Mouse (Mus musculus) liver, adult 2 months (tissue): Measurements from ENCODE around the gene Eddm3b. TPM values are rescaled to one million over a fixed set of nuclear protein-coding genes. Genes with fewer than 3 reads are reported as not detected.
"Not testable (repeated sequence)": the region's sequence is repeated elsewhere in the genome, so short reads cannot be mapped to it uniquely, and the experiment has no call there.

Experiments
- DNase-seq: peaks from one replicate; pipeline ENCODE4 v3.0.0-alpha.2; 2011; ENCODE audit warnings: low read depth, low spot score; ENCODE audit errors: extremely low read depth
- H3K27ac ChIP-seq: fragments of 200-500 bp; replicated peaks from 2 replicates; pipeline ENCODE4 v1.5.1; 2012; ENCODE audit warnings: low read depth, mild to moderate bottlenecking, control low read depth, inconsistent platforms, low read length; ENCODE audit not compliant: insufficient read depth
- H3K27me3 ChIP-seq: fragments of 200-500 bp; 2 replicates; pipeline ENCODE4 v1.6.1; 2012; ENCODE audit warnings: mild to moderate bottlenecking, moderate library complexity, low read length, inconsistent platforms; ENCODE audit not compliant: control insufficient read depth, insufficient read depth
- H3K36me3 ChIP-seq: fragments of 200-500 bp; 2 replicates; pipeline ENCODE4 v1.6.1; 2012; ENCODE audit warnings: low read length, inconsistent platforms; ENCODE audit not compliant: control insufficient read depth, insufficient read depth
- H3K4me1 ChIP-seq: fragments of 200-500 bp; 2 replicates; pipeline ENCODE4 v1.6.1; 2011; ENCODE audit warnings: low read length; ENCODE audit not compliant: control insufficient read depth, insufficient read depth
- H3K4me3 ChIP-seq: fragments of 200-500 bp; 2 replicates; pipeline ENCODE4 v1.5.1; 2011; ENCODE audit warnings: low read depth, mild to moderate bottlenecking, control low read depth, low read length, moderate library complexity; ENCODE audit not compliant: insufficient read depth
- H3K79me2 ChIP-seq: fragments of 200-500 bp; 2 replicates; pipeline ENCODE4 v1.6.1; 2012; ENCODE audit warnings: inconsistent platforms, mild to moderate bottlenecking, low read length, moderate library complexity; ENCODE audit not compliant: control insufficient read depth, insufficient read depth
- H3K9ac ChIP-seq: fragments of 200-500 bp; 2 replicates; pipeline ENCODE4 v1.6.1; 2012; ENCODE audit warnings: low read depth, mild to moderate bottlenecking, control low read depth, inconsistent platforms, low read length
- CTCF ChIP-seq: fragments of 200-500 bp; IDR thresholded peaks from 2 replicates; pipeline ENCODE4 v1.5.1; 2011; ENCODE audit warnings: low read depth, low read length, control low read depth
- POLR2A ChIP-seq: fragments of 200-500 bp; IDR thresholded peaks from 2 replicates; pipeline ENCODE4 v1.6.1; 2011; ENCODE audit warnings: low read length, control low read depth; ENCODE audit not compliant: insufficient read depth; ENCODE audit errors: extremely low read depth
- WGBS: fragments of 180-500 bp; shearing (Covaris S2); methylation state at CpG from one replicate; pipeline ENCODE4 v1.1.7; 2018; 5-methylcytosine and 5-hydroxymethylcytosine counted together
- polyA plus RNA-seq: library from polyadenylated mRNA; depleted of rRNA; stranded (reverse); fragments of >200 nt; gene quantifications from 2 replicates; pipeline ENCODE4 v1.2.3, GENCODE M21; 2012
- total RNA-seq: library from RNA; depleted of rRNA; stranded (reverse); fragments of >200 nt; gene quantifications from 2 replicates; pipeline ENCODE4 v1.2.3, GENCODE M21; 2014

The Eddm3b gene
- total and polyA plus RNA-seq, 2 experiments = not detected

DNA sequence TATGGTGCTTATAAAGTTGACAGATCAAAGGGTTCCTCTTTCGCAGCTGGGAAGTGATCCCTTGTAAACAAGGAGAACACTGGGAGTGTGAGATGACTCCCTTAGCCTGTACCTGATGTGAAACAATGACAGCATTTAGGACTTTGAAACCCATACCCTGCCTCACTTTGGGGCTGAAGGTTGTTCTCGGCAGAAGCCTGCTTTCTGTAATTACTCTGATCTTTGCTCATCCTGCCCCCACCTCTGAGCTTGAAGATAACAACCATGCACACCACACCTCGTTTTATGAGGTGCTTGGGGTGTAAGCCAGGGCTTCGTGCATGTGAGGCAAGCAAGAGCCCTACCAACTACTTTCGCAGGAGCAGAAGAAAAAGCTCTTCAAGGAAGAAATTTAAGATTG lies 34.9 kb downstream of the Eddm3b start:
- DNase-seq = no peak
- Histone ChIP-seq H3K27me3 (no peaks in the 10 kb centered on the region), H3K27ac (no peak overlapping the region), H3K9ac (no peak overlapping the region), H3K36me3 (no peaks in the 10 kb centered on the region), H3K4me3 (no peak overlapping the region), H3K4me1 (no peaks in the 10 kb centered on the region), H3K79me2 (no peaks in the 10 kb centered on the region)
- TF ChIP-seq POLR2A = no peak
- no peak for TF ChIP-seq CTCF
- WGBS = 59% methylated on average over 5 of the region's 5 CpGs

DNA sequence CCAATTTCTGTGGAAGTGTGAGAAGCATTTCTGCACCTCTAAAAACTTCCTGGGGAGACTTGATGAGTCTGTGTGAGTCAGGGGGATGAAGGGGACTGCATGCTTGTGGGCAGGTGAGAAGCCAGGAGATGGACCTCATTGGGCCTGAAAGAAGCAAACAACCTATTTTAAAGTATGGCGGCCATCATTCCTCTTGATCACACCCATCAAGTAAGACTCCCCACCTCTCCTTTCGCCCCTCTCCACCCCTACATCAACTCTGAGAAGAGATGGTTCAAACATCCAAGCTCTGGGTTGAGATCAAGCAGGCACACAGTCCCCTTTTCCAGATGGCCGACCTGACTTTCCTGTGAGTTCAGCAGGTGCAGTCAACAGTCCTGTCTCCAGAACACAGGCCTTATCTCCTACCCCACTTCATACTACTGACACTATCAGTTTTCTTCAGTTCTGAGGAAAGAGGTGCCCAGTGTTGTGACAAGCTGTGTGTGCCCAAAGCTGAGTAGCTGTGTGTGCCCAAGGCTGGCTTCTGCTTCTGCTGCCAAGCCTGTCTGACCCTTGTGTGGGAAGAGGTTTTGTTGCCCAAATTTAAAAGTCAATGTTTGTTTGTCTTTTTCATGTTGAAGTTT lies 36.1 kb downstream of the Eddm3b start:
- Histone ChIP-seq H3K4me3 (no peak overlapping the region), H3K27ac (no peak overlapping the region), H3K36me3 (no peaks in the 10 kb centered on the region), H3K9ac (no peak overlapping the region), H3K79me2 (no peaks in the 10 kb centered on the region), H3K27me3 (no peaks in the 10 kb centered on the region), H3K4me1 (no peaks in the 10 kb centered on the region)
- DNase-seq = no peak
- 82% methylated on average over 3 of the region's 3 CpGs for WGBS
- TF ChIP-seq POLR2A (no peak), CTCF (no peak)

GRCm38 (mm10) chr14:51152249-51152870 lies 38.1 kb downstream of the Eddm3b start:
- H3K27ac ChIP-seq = no peak overlapping the region
- H3K27me3 ChIP-seq = no peaks in the 10 kb centered on the region
- no peaks in the 10 kb centered on the region for H3K36me3 ChIP-seq
- H3K79me2 ChIP-seq = no peaks in the 10 kb centered on the region
- no peak overlapping the region for H3K9ac ChIP-seq
- TF ChIP-seq CTCF (no peak), POLR2A (no peak)
- WGBS = 18% methylated on average over 5 of the region's 5 CpGs
- no peaks in the 10 kb centered on the region for H3K4me1 ChIP-seq
- H3K4me3 ChIP-seq = no peak overlapping the region
- DNase-seq = no peak

GRCm38 (mm10) chr14:51156056-51156735 lies 42.0 kb downstream of the Eddm3b start:
- no peak for TF ChIP-seq CTCF
- TF ChIP-seq POLR2A = no peak
- Histone ChIP-seq H3K27ac (no peak overlapping the region), H3K9ac (no peak overlapping the region), H3K4me1 (no peaks in the 10 kb centered on the region), H3K79me2 (no peaks in the 10 kb centered on the region), H3K36me3 (no peaks in the 10 kb centered on the region), H3K27me3 (no peaks in the 10 kb centered on the region), H3K4me3 (no peak overlapping the region)
- WGBS = 81% methylated on average over 5 of the region's 5 CpGs
- DNase-seq = no peak

- no peaks in the 10 kb centered on the region for H3K4me1 ChIP-seq
- DNase-seq = no peak
- H3K27me3 ChIP-seq = no peaks in the 10 kb centered on the region
- no peaks in the 10 kb centered on the region for H3K79me2 ChIP-seq
- H3K4me3 ChIP-seq = no peak overlapping the region
- no peaks in the 10 kb centered on the region for H3K36me3 ChIP-seq
- TF ChIP-seq POLR2A (no peak), CTCF (no peak)
- no peak overlapping the region for H3K27ac ChIP-seq
- WGBS = 73% methylated on average over 4 of the region's 4 CpGs
- H3K9ac ChIP-seq = no peak overlapping the region
These were observed 42.5 kb downstream of the Eddm3b start for GRCm38 (mm10) chr14:51156736-51157068.

- Histone ChIP-seq H3K9ac (no peak overlapping the region), H3K27me3 (no peaks in the 10 kb centered on the region), H3K4me3 (no peak overlapping the region), H3K27ac (no peak overlapping the region), H3K79me2 (no peaks in the 10 kb centered on the region), H3K4me1 (no peaks in the 10 kb centered on the region), H3K36me3 (no peaks in the 10 kb centered on the region)
- TF ChIP-seq POLR2A = no peak
- no peak for TF ChIP-seq CTCF
- no peak for DNase-seq
- 76% methylated on average over 1 of the region's 1 CpGs for WGBS
These were observed 42.8 kb downstream of the Eddm3b start for GRCm38 (mm10) chr14:51157072-51157471.

DNA sequence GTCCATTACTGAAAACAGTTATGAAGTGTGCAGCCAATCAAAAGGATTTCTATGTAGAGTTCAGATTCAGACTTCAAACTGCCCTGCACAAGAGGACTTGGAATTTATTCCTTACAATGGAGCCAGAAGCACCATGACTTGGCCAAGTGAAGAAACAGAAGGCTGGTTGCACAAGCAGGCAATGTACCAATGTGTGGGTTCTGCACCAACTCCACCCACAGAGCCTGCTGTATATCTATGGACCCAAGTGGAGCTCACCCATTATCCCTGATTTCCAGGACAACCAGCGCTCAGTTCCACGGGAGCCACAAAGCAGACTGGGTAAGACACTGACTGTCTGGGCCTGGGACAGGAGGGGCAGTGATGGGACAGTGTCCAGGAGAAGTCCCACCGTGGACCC lies 47.8 kb downstream of the Eddm3b start, which contains the start of gene Rnase2b:
Rnase2b (plus strand) TSS at position 285 of the 400 bp plus-strand sequence.
- not testable (repeated sequence) for H3K27ac ChIP-seq, H3K9ac ChIP-seq, H3K27me3 ChIP-seq, H3K4me3 ChIP-seq, H3K4me1 ChIP-seq, H3K36me3 ChIP-seq, H3K79me2 ChIP-seq, DNase-seq
- WGBS = 84% methylated on average over 3 of the region's 3 CpGs

DNA sequence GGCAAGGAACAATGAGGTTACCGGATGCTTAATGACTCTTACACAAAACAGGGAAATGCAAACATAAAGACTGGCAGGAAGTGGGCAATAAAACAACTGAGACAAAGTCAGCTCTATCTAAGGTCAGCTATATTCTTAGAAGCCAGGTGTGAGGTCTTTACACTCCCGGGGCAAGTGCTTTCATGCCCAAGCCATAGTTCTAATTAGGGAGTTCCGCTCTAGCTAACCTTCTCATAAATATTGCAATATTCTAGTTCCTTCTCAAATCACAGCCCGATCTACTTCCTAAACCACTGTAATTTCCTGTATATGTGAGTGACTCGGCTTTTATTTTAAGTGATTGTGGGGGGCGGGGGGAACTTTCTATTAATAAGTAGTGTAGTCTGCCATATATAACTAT lies 49.1 kb downstream of the Eddm3b start:
- H3K36me3 ChIP-seq, H3K27ac ChIP-seq, H3K27me3 ChIP-seq, H3K9ac ChIP-seq, H3K4me1 ChIP-seq, H3K79me2 ChIP-seq, H3K4me3 ChIP-seq: not testable (repeated sequence)
- WGBS = 85% methylated on average over 6 of the region's 6 CpGs
- peak; percentile 9 for DNase-seq
